Mouse (Mus musculus): ENCODE measurements around the gene Kcnd3. TPM values are rescaled to one million over a fixed set of nuclear protein-coding genes. Genes with fewer than 3 reads are reported as not detected.

The Kcnd3 gene
- 0.24 and 0.47 TPM in 2 replicates for polyA plus RNA-seq (2012; rRNA removed; ENCODE audit: low replicate concordance)

DNA sequence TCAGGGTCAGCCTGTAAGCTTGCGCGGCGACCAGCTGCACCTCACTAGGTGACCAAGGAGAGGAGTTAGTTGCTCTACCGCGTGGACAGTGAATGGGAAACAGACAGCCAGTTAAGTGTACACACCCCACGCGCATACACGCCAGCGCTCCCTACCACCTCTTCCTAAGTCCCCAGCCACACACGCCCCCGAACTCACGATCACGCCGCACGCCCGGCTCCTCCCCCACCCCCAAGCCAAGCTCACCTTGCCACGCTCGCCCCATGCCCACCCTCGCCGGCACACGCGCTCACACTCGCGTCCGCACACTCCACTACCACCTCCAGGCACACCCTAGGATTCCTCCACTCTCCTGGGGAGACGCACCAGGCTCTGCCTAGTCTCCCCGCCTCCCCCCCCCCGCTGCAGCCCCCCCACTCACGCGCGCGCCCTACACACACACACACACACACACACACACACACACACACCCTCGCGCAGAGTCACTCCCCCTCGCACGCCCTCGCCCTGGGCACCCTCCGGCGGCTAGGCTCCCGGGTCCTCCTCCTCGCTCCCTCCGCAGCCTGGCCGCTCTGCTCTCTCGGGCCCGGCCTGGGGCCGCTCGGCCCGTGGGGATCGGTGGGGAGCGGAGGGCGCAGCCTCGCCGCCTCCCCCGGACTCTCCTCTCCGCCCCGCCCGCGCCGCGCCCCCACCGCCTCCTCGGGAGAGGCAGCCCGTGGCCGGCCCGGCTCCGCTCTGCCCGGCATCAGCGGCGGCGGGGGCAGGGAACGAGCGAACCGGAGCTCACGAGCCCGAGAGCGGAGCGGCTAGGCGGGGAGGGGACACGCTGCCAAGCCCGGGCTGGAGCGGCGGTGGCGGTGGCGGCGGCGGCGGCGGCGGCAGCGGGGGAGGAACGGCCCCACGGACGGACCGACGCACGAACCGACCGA is at the start of gene Kcnd3:
Gene Kcnd3 (plus strand): TSS at position 704 of the 929 bp plus-strand sequence.

GRCm38 (mm10) chr3:105687324-105688060 is 235.4 kb downstream of the Kcnd3 start, which contains the start of gene Ddx20:
Ddx20 (minus strand) TSS chr3:105687574.

GRCm38 (mm10) chr3:105704031-105705008 is 252.2 kb downstream of the Kcnd3 start, which contains the start of gene Inka2:
Inka2 (plus strand) TSS chr3:105704599.

Other genes starting within 250 kb of the Kcnd3 start
- gene Ddx20, start 235.2 kb downstream of the Kcnd3 start, polyA plus RNA-seq (2012; rRNA removed; ENCODE audit: low replicate concordance): 6.7 and 28.0 TPM in 2 replicates

Data from mammary gland, adult 2 months (tissue).